Mouse (Mus musculus) limb, embryonic 12.5 days (tissue): Measurements from ENCODE around the gene Spata13. TPM values are rescaled to one million over a fixed set of nuclear protein-coding genes. Genes with fewer than 3 reads are reported as not detected.

Experiments
- ATAC-seq: fragments of 200-750 bp; cut with Nextera tagmentation; 2 replicates; pipeline ENCODE4 v1.8.0; 2017; ENCODE audit warnings: low read depth, moderate TSS enrichment; ENCODE audit not compliant: insufficient number of reproducible peaks, insufficient read depth, low FRiP score, low TSS enrichment
- H3K27ac ChIP-seq: fragments of 300-500 bp; sonication (generic); 2 replicates; pipeline ENCODE4 v1.5.1; 2016; ENCODE audit warnings: mild to moderate bottlenecking, moderate library complexity
- H3K27me3 ChIP-seq: fragments of 300-500 bp; sonication (generic); 2 replicates; pipeline ENCODE4 v1.6.1; 2016; ENCODE audit warnings: mild to moderate bottlenecking, moderate library complexity
- H3K36me3 ChIP-seq: fragments of 300-500 bp; sonication (generic); 2 replicates; pipeline ENCODE4 v1.6.1; 2016; ENCODE audit warnings: mild to moderate bottlenecking, moderate library complexity
- H3K4me1 ChIP-seq: fragments of 300-500 bp; sonication (generic); replicated peaks from 2 replicates; pipeline ENCODE4 v1.6.1; 2016
- H3K4me2 ChIP-seq: fragments of 300-500 bp; sonication (generic); 2 replicates; pipeline ENCODE4 v1.6.1; 2016; ENCODE audit warnings: mild to moderate bottlenecking, moderate library complexity
- H3K4me3 ChIP-seq: fragments of 300-500 bp; sonication (generic); replicated peaks from 2 replicates; pipeline ENCODE4 v1.5.1; 2016; ENCODE audit warnings: mild to moderate bottlenecking
- H3K9ac ChIP-seq: fragments of 300-500 bp; sonication (generic); replicated peaks from 2 replicates; pipeline ENCODE4 v1.6.1; 2016; ENCODE audit warnings: mild to moderate bottlenecking, moderate library complexity
- H3K9me3 ChIP-seq: fragments of 300-500 bp; sonication (generic); 2 replicates; pipeline ENCODE4 v1.6.1; 2016; ENCODE audit warnings: mild to moderate bottlenecking, moderate library complexity
- WGBS: fragments of 180-500 bp; shearing (Covaris S2); methylation state at CpG from one replicate; pipeline ENCODE4 v1.1.7; 2016; 5-methylcytosine and 5-hydroxymethylcytosine counted together
- polyA plus RNA-seq: library from polyadenylated mRNA; unstranded; fragments of >200 nt; fragmentation: Nextera tagmentation; extraction: Ambion mirVana; gene quantifications from 2 replicates; pipeline ENCODE4 v1.2.1, GENCODE M21; 2016

The Spata13 gene
- polyA plus RNA-seq, 1 experiment from 2014 or later = 14.2 TPM

DNA sequence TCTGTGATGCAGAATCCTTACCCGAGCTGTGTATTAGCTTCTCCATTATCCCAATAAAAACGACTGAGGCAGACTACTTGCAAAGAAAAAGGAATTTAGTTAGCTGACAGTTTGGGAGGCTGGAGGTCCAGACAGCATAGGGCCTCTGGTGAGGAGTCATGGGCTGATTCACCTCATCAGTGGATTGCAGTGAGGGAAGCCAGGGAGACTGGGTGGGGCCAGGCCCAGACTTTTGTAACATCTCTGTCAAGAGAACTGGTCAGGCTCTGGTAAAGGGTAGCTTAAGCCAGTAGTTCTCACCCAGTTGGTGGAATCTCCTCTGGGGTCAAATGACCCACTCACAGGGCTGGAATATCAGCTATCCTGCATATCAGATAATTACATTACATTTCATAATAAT is 24.1 kb downstream of the Spata13 start:
- no peak for ATAC-seq
- Histone ChIP-seq H3K9ac (no peak overlapping the region), H3K4me2 (no peak overlapping the region), H3K4me1 (peaks cover 17% of the 10 kb centered on the region; the same call in 1 of the 2 replicates), H3K27ac (no peak overlapping the region), H3K27me3 (no peaks in the 10 kb centered on the region), H3K4me3 (no peak overlapping the region), H3K9me3 (no peaks in the 10 kb centered on the region), H3K36me3 (no peaks in the 10 kb centered on the region)
- WGBS = 80% methylated on average over 2 of the region's 2 CpGs

DNA sequence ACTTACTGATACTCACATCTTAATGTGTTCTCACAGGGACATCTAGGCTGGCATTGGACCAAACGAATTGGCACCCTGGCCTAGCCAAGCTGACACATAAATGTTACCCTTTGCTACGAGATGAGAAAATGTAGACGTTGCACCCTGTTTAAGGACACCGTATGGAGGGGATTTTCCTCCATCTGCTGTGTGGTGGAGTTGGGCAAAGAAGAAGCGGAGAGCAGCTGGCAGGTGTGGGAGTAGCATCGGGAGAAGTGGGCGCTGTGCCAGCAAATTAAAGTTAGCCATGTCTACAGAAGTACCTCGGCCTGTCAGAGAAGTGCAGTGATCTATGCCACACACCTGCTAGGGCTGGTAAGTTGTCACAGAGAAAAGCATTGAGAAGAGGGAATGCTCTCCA is 25.7 kb downstream of the Spata13 start:
- WGBS = 89% methylated on average over 8 of the region's 8 CpGs
- Histone ChIP-seq H3K36me3 (no peaks in the 10 kb centered on the region), H3K27me3 (no peaks in the 10 kb centered on the region), H3K4me2 (no peak overlapping the region), H3K4me1 (peaks cover 20% of the 10 kb centered on the region), H3K4me3 (no peak overlapping the region), H3K9me3 (no peaks in the 10 kb centered on the region), H3K9ac (no peak overlapping the region), H3K27ac (no peak overlapping the region)
- ATAC-seq = no peak

DNA sequence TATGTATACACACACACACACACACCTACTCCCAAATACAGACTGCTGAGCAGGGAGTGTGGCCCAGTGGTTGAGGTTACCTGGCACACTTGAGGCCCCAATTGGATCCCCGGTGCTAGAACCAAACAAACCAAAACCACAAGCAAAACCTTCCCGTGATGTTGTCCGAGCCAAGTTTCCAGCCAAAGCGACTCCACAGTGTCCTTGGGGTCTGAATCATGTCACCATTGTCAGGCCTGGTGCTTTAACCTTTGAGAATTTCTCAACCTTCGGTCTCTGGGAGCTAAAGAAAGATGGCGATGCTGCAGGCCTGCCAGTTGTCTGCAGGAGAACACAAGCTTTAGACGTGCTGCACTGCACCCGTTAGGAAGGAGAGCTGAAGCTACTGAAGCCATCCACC is 26.8 kb downstream of the Spata13 start:
- Histone ChIP-seq H3K4me3 (no peak overlapping the region), H3K36me3 (no peaks in the 10 kb centered on the region), H3K27me3 (no peaks in the 10 kb centered on the region), H3K4me2 (no peak overlapping the region), H3K9me3 (no peaks in the 10 kb centered on the region), H3K27ac (no peak overlapping the region), H3K9ac (no peak overlapping the region), H3K4me1 (peaks cover 25% of the 10 kb centered on the region)
- ATAC-seq = no peak
- 91% methylated on average over 8 of the region's 8 CpGs for WGBS

DNA sequence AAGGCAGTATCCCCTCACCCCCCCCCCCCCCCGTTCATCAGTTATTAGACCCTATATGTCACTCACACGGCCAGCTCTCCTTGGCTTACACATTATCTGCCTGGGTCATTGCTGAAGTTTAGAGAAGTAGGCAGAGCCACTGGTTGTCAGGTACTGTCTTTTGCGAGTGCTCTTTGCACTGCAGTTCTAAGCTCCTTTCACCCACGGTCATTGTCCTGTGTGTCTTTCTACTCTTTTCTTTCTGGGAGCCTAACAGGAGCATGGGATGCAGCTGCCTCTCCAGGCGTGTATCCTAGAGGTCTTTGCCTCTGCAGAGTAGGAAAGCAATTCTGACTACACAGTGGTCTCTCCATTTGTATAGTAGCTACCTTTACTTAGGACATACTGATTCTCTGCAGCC is 27.5 kb downstream of the Spata13 start:
- ATAC-seq = no peak
- no peak overlapping the region for H3K9ac ChIP-seq
- 87% methylated on average over 5 of the region's 5 CpGs for WGBS
- no peak overlapping the region for H3K4me2 ChIP-seq
- peaks cover 20% of the 10 kb centered on the region for H3K4me1 ChIP-seq
- no peak overlapping the region for H3K4me3 ChIP-seq
- H3K27ac ChIP-seq = no peak overlapping the region
- H3K9me3 ChIP-seq = no peaks in the 10 kb centered on the region
- H3K36me3 ChIP-seq = no peaks in the 10 kb centered on the region
- no peaks in the 10 kb centered on the region for H3K27me3 ChIP-seq

DNA sequence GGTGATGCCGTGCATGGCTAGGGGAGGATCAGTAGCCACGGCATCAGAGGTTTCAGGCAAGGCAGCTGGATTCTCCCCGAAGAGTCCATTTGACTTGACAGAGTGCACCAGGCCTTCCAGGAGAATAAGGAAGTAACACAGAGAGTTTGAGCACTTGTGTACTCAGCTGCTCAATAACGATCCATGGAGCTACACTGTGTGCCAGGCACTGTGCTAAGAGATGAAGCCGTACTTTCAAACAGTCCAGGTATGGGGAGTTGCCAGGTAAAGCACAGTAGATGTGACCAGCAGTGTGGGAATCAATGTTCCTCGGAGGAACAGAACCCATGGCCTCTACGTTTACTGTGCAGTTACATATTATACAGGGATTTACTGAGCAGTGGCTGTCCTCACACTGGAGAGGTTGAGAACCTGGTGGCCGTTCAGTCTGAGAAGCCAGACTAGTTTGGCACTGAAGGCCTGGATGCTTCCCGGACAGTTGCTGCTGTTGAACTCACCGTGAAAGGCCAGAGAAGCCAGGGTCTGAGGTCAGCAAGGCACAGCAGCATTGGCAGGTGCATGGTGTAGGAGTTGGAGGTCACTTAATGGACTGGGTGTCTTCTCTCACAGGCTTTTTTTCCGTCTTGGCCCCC is 29.6 kb downstream of the Spata13 start:
- WGBS = 89% methylated on average over 11 of the region's 11 CpGs
- Histone ChIP-seq H3K4me2 (no peak overlapping the region), H3K4me1 (peaks cover 15% of the 10 kb centered on the region), H3K36me3 (no peaks in the 10 kb centered on the region), H3K9me3 (no peaks in the 10 kb centered on the region), H3K27me3 (no peaks in the 10 kb centered on the region), H3K4me3 (no peak overlapping the region), H3K27ac (no peak overlapping the region), H3K9ac (no peak overlapping the region)
- no peak for ATAC-seq

DNA sequence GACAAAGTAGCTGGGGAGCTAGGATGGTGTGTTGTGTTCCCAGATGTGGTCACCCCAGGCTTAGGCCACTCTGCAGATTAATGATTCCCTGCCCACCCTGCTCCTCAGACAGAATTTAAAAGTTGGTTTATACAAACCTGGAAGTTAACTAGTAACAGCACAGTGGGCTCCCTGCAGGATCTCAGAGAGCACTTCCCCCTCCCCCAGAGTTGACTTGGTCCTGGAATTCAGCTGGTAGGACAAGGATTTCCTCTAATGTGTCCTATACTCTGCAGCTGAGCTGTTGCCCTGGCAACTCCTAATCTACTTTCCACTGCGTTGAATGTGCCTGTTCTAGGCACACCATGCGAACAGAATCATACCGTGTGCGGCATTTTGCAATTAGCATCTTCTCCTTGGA is 30.8 kb downstream of the Spata13 start:
- peak; percentile 42; the same call in 1 of the 2 replicates for ATAC-seq
- WGBS = 65% methylated on average over 4 of the region's 4 CpGs
- no peak overlapping the region for H3K4me2 ChIP-seq

DNA sequence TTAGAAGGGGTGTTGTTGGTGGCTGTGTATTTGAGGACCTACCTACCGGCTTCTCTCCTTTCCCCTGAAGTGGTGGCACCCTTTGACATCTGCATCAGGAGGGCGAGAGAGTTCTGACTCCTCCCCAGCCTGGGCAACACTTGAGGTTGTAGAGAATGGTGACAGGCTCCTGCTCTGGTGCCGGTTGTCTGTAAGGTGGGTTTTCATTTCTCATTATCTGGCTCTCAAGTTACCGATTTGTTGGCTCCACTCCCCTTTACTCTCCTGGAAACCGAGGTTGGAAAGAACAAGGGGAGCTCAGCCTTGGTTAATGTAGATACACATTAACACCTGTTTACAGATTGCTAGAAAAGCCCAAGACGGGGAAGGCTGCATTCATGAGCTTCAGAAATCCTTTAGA is 31.5 kb downstream of the Spata13 start:
- no peaks in the 10 kb centered on the region for H3K36me3 ChIP-seq

More for the DNA sequence above, 30.8 kb downstream of the Spata13 start:
- no peaks in the 10 kb centered on the region for H3K27me3 ChIP-seq
- H3K27ac ChIP-seq = no peak overlapping the region
- H3K36me3 ChIP-seq = no peaks in the 10 kb centered on the region
- H3K4me1 ChIP-seq = peaks cover 15% of the 10 kb centered on the region
- H3K9me3 ChIP-seq = no peaks in the 10 kb centered on the region
- no peak overlapping the region for H3K9ac ChIP-seq
- no peak overlapping the region for H3K4me3 ChIP-seq

DNA sequence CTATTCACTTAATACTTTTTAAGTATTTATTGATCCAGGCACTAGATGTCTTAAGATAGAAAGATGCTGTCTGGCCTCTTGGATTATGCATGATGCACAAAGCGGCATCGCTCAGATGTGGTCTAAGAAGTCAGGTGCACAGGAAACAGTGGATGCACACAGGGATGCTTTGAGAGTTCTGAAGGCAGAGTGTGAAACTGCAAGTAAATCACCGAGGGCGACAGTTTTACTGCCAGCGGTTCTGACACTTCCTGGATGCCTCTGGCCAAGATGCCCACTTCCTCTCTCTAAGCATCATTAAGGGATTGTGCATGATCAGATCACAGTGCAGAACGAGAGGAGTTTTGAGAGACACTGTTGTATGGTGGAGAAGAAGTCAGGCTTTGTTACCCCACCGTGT is 32.5 kb downstream of the Spata13 start:
- H3K27me3 ChIP-seq = no peaks in the 10 kb centered on the region
- no peak for ATAC-seq
- peaks cover 15% of the 10 kb centered on the region for H3K4me1 ChIP-seq
- no peak overlapping the region for H3K27ac ChIP-seq
- H3K4me2 ChIP-seq = no peak overlapping the region
- no peaks in the 10 kb centered on the region for H3K36me3 ChIP-seq
- no peak overlapping the region for H3K4me3 ChIP-seq
- H3K9me3 ChIP-seq = no peaks in the 10 kb centered on the region
- WGBS = 63% methylated on average over 7 of the region's 7 CpGs
- no peak overlapping the region for H3K9ac ChIP-seq

More for the DNA sequence above, 31.5 kb downstream of the Spata13 start:
- Histone ChIP-seq H3K9ac (no peak overlapping the region), H3K4me1 (peaks cover 15% of the 10 kb centered on the region), H3K27ac (no peak overlapping the region), H3K27me3 (no peaks in the 10 kb centered on the region), H3K4me3 (no peak overlapping the region), H3K9me3 (no peaks in the 10 kb centered on the region), H3K4me2 (no peak overlapping the region)
- no peak for ATAC-seq
- 48% methylated on average over 6 of the region's 6 CpGs for WGBS

DNA sequence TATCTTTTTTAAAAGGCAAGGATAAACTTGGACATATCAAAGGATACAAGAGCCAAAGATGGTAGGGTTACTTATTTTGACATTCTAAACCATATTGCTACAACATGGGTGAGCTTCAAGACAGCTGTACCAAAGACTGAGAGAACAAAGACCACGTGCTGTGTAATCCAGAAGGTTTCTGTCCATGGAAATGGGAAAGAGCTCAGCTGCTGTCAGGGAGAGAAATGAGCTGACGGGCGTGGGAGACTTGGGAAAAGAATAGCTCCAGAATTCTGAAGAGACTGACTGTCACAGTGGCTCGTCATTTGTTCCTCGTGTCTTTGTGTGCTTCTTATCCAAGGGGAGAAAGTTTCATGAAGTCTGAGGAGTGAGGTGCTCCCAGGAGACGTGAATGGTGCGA is 36.4 kb downstream of the Spata13 start:
- 83% methylated on average over 7 of the region's 7 CpGs for WGBS
- no peak for ATAC-seq

DNA sequence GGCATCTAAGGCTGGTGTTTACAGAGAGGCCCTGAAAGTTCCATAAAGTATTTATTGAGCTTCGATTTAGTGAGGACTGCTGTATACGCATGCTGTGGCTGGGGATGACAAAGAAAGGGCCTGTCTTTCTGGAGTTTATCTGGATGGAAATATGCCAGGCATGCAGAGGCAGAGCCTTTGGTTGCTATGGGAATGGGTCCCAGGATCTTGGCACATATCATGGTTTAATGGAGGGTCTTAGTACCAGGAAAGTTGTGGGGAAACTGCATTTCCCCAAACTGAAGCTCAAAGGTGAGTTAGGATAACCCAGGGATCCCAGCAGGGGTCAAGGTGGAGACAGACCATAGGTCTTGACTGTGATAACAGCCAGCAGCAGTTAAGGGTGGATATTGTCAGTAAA is 37.7 kb downstream of the Spata13 start:
- WGBS = 67% methylated on average over 2 of the region's 2 CpGs
- Histone ChIP-seq H3K27me3 (no peaks in the 10 kb centered on the region), H3K9me3 (no peaks in the 10 kb centered on the region), H3K9ac (no peak overlapping the region), H3K36me3 (no peaks in the 10 kb centered on the region), H3K4me2 (no peak overlapping the region), H3K27ac (no peak overlapping the region), H3K4me3 (no peak overlapping the region), H3K4me1 (no peaks in the 10 kb centered on the region; the same call in 1 of the 2 replicates)
- no peak for ATAC-seq

More for the DNA sequence above, 36.4 kb downstream of the Spata13 start:
- Histone ChIP-seq H3K9me3 (no peaks in the 10 kb centered on the region), H3K4me3 (no peak overlapping the region), H3K36me3 (no peaks in the 10 kb centered on the region), H3K27ac (no peak overlapping the region), H3K4me1 (peaks cover 7% of the 10 kb centered on the region), H3K4me2 (no peak overlapping the region), H3K27me3 (no peaks in the 10 kb centered on the region), H3K9ac (no peak overlapping the region)

DNA sequence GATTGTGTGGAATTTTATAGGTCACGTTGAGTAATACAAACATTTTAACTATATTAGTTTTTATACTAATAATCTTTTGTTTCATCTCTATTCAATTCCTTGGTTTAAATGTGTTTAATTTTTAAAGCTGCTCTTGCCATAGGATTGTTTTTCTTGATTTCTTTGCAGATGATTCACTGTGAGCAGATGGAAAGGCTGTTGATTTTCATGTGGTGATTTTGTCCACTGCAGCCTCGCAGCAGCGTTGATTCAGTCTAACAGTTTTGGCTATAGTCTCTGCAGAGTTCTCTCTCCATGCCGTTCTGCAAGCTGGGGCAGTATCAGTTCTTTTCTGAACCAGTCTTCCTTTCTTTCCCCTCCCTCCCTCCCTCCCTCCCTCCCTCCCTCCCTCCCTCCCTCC is 41.9 kb downstream of the Spata13 start:
- Histone ChIP-seq H3K4me3 (no peak overlapping the region), H3K4me1 (no peaks in the 10 kb centered on the region; the same call in 1 of the 2 replicates), H3K4me2 (no peak overlapping the region), H3K9me3 (no peaks in the 10 kb centered on the region), H3K9ac (no peak overlapping the region), H3K27ac (no peak overlapping the region), H3K36me3 (no peaks in the 10 kb centered on the region), H3K27me3 (no peaks in the 10 kb centered on the region)
- no peak for ATAC-seq
- WGBS = 89% methylated on average over 4 of the region's 4 CpGs

DNA sequence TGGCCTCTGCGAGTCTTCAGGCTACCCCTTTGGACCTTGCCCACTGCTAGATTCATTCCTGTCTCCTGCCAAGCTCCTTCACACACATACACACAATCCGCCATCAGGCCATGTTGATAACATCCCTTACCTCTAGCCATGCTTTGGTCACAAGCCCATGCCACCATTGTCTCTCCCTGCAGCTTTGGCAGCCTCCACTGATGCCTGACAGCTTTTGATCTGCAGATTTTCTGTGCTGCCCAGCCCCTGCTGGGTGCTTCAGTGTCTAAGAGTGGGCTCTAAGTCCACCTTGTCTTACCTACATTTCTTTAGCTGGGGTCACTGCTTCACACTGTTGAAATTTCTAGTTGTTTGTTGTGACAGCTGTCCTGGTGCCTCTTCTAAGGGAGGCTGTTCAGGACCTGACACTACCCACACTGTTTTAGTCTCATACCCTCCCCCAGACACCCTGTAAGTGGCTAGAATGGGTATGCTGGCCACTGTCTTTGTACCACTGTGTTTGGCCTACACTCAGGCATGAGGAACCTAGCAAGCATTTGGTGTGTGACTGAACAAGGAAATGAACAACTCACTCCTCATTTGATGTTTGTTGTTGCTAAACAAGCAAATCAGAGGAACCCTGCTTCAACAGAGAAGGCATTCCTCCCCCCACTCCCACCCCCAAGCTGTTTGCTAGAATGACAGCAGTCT is 43.0 kb downstream of the Spata13 start:
- no peak overlapping the region for H3K4me3 ChIP-seq
- H3K27ac ChIP-seq = no peak overlapping the region
- H3K36me3 ChIP-seq = no peaks in the 10 kb centered on the region
- H3K9me3 ChIP-seq = no peaks in the 10 kb centered on the region
- no peaks in the 10 kb centered on the region for H3K4me1 ChIP-seq
- H3K4me2 ChIP-seq = no peak overlapping the region
- H3K9ac ChIP-seq = no peak overlapping the region
- H3K27me3 ChIP-seq = no peaks in the 10 kb centered on the region
- no peak for ATAC-seq
- WGBS = 98% methylated on average over 2 of the region's 2 CpGs
